Mouse (Mus musculus) neural tube, embryonic 11.5 days (tissue): ENCODE results near the gene Gcnt2. TPM values are rescaled to one million over a fixed set of nuclear protein-coding genes. Genes with fewer than 3 reads are reported as not detected.

Experiments used
- ATAC-seq: fragments of 200-750 bp; cut with Nextera tagmentation; 2 replicates; pipeline ENCODE4 v1.8.0; 2017; ENCODE audit warnings: moderate number of reproducible peaks, mild to moderate bottlenecking, moderate TSS enrichment, moderate library complexity; ENCODE audit not compliant: insufficient read depth, low FRiP score, low TSS enrichment
- DNase-seq: peaks from one replicate; pipeline ENCODE4 v3.0.0-alpha.2; 2015; ENCODE audit warnings: low spot score
- H3K27ac ChIP-seq: fragments of 300-500 bp; sonication (generic); 2 replicates; pipeline ENCODE4 v1.5.1; 2014; ENCODE audit warnings: low read depth, mild to moderate bottlenecking, low read length
- H3K27me3 ChIP-seq: fragments of 300-500 bp; sonication (generic); 2 replicates; pipeline ENCODE4 v1.6.1; 2014; ENCODE audit warnings: mild to moderate bottlenecking, low read length, mixed read lengths; ENCODE audit not compliant: control insufficient read depth, insufficient read depth
- H3K36me3 ChIP-seq: fragments of 300-500 bp; sonication (generic); 2 replicates; pipeline ENCODE4 v1.6.1; 2014; ENCODE audit warnings: mild to moderate bottlenecking, low read length, moderate library complexity, mixed read lengths; ENCODE audit not compliant: control insufficient read depth, insufficient read depth
- H3K4me1 ChIP-seq: fragments of 300-500 bp; sonication (generic); 2 replicates; pipeline ENCODE4 v1.6.1; 2014; ENCODE audit warnings: low read length, mixed read lengths; ENCODE audit not compliant: control insufficient read depth, insufficient read depth
- H3K4me2 ChIP-seq: fragments of 300-500 bp; sonication (generic); 2 replicates; pipeline ENCODE4 v1.6.1; 2014; ENCODE audit warnings: low read depth, mild to moderate bottlenecking, moderate library complexity
- H3K4me3 ChIP-seq: fragments of 300-500 bp; sonication (generic); 2 replicates; pipeline ENCODE4 v1.5.1; 2014; ENCODE audit warnings: low read depth, low read length
- H3K9ac ChIP-seq: fragments of 300-500 bp; sonication (generic); 2 replicates; pipeline ENCODE4 v1.6.1; 2014; ENCODE audit warnings: mild to moderate bottlenecking, low read length
- H3K9me3 ChIP-seq: fragments of 300-500 bp; sonication (generic); 2 replicates; pipeline ENCODE4 v1.6.1; 2016; ENCODE audit warnings: low read length; ENCODE audit not compliant: control insufficient read depth
- WGBS: fragments of 180-500 bp; shearing (Covaris S2); extraction: QIAGEN DNeasy Blood & Tissue Kit; methylation state at CpG from one replicate; pipeline ENCODE4 v1.1.7; 2014; 5-methylcytosine and 5-hydroxymethylcytosine counted together
- polyA plus RNA-seq: library from polyadenylated mRNA; unstranded; fragments of >200 nt; fragmentation: Nextera tagmentation; extraction: Ambion mirVana; gene quantifications from 2 replicates; pipeline ENCODE4 v1.2.1, GENCODE M21; 2014

The Gcnt2 gene
- polyA plus RNA-seq, 1 experiment from 2014 or later = 6.9 TPM

DNA sequence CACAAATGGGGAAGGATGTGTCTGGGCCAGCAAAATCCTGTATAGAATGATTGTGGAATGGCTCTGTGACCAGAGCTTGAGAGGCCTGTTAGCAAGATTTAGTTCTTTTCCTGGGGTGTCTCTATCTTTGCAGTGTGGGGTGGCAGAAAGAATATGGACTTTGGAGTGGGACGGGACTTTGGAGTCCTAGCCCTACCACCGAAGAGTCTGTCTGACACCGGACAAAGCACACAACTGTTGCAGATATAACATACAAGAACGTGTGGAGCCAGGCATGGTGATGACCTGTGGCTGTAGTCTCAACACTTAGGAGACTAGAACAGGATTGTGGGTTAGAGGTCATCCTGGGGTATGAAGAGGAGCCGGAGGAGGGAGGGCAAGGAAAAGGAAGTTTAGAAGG is 73.0 kb downstream of the Gcnt2 start:
- ATAC-seq (no peak), DNase-seq (no peak)
- H3K9ac ChIP-seq = no peak overlapping the region
- H3K27ac ChIP-seq = no peak overlapping the region
- H3K9me3 ChIP-seq = no peaks in the 10 kb centered on the region
- H3K27me3 ChIP-seq = no peaks in the 10 kb centered on the region
- no peak overlapping the region for H3K4me2 ChIP-seq
- H3K4me3 ChIP-seq = no peak overlapping the region
- WGBS = 83% methylated on average over 5 of the region's 5 CpGs
- no peaks in the 10 kb centered on the region for H3K36me3 ChIP-seq
- peaks cover 2% of the 10 kb centered on the region; the same call in 1 of the 2 replicates for H3K4me1 ChIP-seq

DNA sequence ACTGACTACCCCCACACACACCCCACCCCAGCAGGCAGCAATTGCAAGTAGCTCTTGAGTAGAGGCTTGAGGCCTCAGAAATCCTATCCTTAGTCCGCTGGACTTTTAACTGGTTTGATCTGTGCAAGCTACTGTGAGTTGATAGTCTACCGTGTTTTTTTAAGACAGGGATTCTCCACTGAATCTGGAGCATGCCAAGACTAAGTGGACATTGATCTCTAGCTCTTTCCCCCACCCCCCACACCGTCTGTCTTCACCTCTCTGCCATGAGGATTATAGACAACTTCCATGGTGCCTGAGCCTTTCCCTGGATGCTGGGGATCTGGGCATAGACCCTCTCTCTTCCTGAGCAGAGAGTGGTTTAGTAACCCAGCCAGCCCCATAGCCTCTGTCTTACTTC is 74.8 kb downstream of the Gcnt2 start:
- H3K4me1 ChIP-seq = peaks cover 4% of the 10 kb centered on the region; the same call in 1 of the 2 replicates
- no peak overlapping the region for H3K4me2 ChIP-seq
- H3K4me3 ChIP-seq = no peak overlapping the region
- no peaks in the 10 kb centered on the region for H3K27me3 ChIP-seq
- DNase-seq = no peak
- H3K36me3 ChIP-seq = no peaks in the 10 kb centered on the region
- no peak overlapping the region for H3K9ac ChIP-seq
- no peaks in the 10 kb centered on the region for H3K9me3 ChIP-seq
- no peak for ATAC-seq
- 83% methylated on average over 3 of the region's 3 CpGs for WGBS
- H3K27ac ChIP-seq = no peak overlapping the region

DNA sequence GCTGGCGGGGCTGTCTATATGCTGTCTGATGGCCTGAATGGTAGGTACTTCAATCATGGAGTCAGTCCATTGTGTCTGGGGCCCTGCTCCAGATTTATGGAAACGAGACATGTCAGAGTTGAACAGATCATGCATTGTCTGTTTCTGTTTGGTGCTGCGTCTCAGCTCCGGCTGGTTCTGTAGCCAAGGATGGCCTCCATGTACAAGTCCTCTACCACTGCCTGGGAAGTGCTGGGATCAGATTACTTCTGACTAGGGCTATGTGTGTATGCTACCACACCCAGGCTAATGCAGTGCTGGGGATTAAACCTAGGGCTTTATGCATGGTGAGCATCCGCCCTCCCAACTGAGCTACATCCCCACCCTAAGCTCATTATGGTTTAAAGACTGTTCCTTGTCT is 78.0 kb downstream of the Gcnt2 start:
- Histone ChIP-seq H3K9ac (no peak overlapping the region), H3K9me3 (no peaks in the 10 kb centered on the region), H3K27ac (peak overlapping the region; percentile 46; the same call in 1 of the 2 replicates), H3K4me2 (no peak overlapping the region), H3K27me3 (no peaks in the 10 kb centered on the region), H3K4me1 (peaks cover 4% of the 10 kb centered on the region; the same call in 1 of the 2 replicates), H3K4me3 (no peak overlapping the region), H3K36me3 (no peaks in the 10 kb centered on the region)
- 53% methylated on average over 5 of the region's 5 CpGs for WGBS
- ATAC-seq (no peak; the same call in 1 of the 2 replicates), DNase-seq (peak; percentile 30)

DNA sequence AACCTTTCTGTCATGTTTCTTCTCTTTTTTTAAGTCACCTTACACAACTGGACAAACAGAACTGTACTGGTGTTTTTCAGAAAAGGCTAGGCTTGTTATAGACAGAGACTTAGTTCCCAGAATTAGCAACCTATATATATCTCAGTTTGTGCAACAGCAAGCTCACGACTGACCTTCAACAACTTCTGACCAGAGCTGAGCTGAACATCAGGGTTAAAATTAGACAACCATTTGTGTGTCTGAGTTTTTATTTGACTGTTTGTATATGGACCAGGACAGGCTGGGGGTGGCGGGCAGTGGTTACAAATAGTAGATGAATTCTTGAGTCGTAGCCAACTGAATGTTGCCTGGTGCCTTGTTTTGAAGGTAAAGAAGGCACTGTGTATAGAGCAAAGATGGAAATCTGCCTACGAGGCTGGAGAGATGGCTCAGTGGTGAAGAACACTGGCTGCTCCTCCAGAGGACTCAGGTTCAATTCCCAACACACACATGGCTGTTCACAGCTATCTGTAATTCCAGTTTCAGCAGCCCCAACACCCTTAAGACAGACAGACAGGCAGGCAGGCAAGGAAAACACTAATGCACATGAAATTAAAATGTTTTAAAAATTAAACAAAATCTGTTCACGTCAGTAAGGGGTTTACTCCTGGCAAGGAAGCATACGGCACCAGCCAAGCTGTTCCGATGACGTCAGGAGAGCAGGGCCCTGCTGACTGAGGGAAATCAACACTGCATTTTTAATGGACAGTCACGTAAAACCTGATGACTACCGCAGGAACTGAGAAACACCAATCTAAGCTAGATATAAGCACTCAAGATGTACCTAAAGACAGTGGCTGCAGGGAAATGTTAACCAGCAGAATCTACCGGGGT is 79.2 kb downstream of the Gcnt2 start:
- no peak overlapping the region for H3K4me3 ChIP-seq
- H3K36me3 ChIP-seq = no peaks in the 10 kb centered on the region
- ATAC-seq (no peak), DNase-seq (no peak)
- H3K9ac ChIP-seq = no peak overlapping the region
- H3K27ac ChIP-seq = no peak overlapping the region
- peaks cover 4% of the 10 kb centered on the region; the same call in 1 of the 2 replicates for H3K4me1 ChIP-seq
- no peak overlapping the region for H3K4me2 ChIP-seq
- H3K9me3 ChIP-seq = no peaks in the 10 kb centered on the region
- H3K27me3 ChIP-seq = no peaks in the 10 kb centered on the region
- WGBS = 89% methylated on average over 11 of the region's 11 CpGs

DNA sequence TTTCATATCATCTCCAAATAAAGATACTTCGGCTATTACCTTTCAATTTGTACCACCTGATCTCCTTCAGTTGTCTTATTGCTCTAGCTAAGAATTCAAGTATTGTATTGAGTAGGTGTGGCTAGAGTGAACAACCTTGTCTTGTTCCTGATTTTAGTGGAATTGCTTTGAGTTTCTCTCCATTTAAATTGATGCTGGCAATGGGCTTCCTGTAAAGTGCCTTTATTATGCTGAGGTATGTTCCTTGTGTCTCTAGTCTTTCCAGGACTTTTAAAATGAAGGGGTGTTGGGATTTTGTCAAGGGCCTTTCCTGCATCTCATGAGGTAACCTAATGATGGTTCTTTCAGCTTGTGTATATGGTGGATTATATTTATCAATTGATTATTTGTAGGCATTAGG is 83.5 kb downstream of the Gcnt2 start:
- H3K27ac ChIP-seq = no peak overlapping the region
- DNase-seq (no peak), ATAC-seq (no peak)
- no peaks in the 10 kb centered on the region for H3K27me3 ChIP-seq
- no peaks in the 10 kb centered on the region for H3K36me3 ChIP-seq
- peaks cover 3% of the 10 kb centered on the region; the same call in 1 of the 2 replicates for H3K4me1 ChIP-seq
- H3K9me3 ChIP-seq = no peaks in the 10 kb centered on the region
- H3K9ac ChIP-seq = no peak overlapping the region
- 92% methylated on average over 1 of the region's 1 CpGs for WGBS
- H3K4me2 ChIP-seq = no peak overlapping the region
- no peak overlapping the region for H3K4me3 ChIP-seq

DNA sequence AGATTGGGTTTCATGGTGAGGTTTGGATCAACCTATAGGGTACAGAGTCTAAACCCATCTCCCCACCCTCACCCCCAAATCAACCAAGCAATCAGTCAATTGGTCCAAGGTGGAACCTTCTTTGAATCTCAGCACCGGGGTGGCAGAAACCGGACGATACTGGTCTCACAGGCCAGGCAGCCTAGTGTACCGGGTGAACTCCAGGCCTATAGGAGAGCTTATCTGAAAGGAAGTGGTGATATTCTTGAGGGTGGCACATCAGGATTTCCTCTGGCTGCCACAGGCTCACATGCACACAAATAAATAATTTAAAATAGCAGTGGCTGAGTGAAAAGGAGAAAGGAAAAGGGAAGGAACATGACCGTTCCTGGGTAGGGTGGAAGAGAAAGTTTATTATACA is 84.4 kb downstream of the Gcnt2 start:
- Histone ChIP-seq H3K4me2 (no peak overlapping the region), H3K9ac (no peak overlapping the region), H3K27me3 (no peaks in the 10 kb centered on the region), H3K36me3 (no peaks in the 10 kb centered on the region), H3K4me3 (no peak overlapping the region), H3K27ac (no peak overlapping the region), H3K9me3 (no peaks in the 10 kb centered on the region), H3K4me1 (peaks cover 3% of the 10 kb centered on the region; the same call in 1 of the 2 replicates)
- no peak for ATAC-seq
- WGBS = 64% methylated on average over 5 of the region's 5 CpGs
- no peak for DNase-seq

DNA sequence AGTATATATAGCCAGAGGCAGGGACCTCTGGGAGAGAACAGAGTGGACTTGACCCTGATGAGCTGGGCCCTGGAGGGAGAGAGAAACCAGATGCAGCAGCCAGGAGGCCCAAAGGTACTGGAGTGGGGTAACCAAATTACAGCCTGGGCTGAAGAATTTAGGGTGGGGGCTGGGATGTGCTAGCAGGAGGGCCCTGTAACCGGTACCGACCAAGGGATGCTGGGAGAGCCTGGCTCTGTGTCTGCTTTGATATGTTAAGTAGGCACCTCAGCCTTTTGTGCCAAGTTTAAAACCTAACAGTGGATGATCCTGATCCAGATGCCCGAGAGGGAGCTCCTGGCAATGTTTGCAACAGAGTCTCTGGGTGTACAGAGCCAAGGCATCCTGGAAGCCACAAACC is 84.8 kb downstream of the Gcnt2 start:
- no peak overlapping the region for H3K27ac ChIP-seq
- ATAC-seq = no peak
- H3K36me3 ChIP-seq = no peaks in the 10 kb centered on the region
- H3K27me3 ChIP-seq = no peaks in the 10 kb centered on the region
- no peak overlapping the region for H3K9ac ChIP-seq
- H3K4me3 ChIP-seq = no peak overlapping the region
- DNase-seq = no peak
- WGBS = 19% methylated on average over 3 of the region's 3 CpGs
- H3K4me2 ChIP-seq = no peak overlapping the region
- peaks cover 3% of the 10 kb centered on the region; the same call in 1 of the 2 replicates for H3K4me1 ChIP-seq
- H3K9me3 ChIP-seq = no peaks in the 10 kb centered on the region

DNA sequence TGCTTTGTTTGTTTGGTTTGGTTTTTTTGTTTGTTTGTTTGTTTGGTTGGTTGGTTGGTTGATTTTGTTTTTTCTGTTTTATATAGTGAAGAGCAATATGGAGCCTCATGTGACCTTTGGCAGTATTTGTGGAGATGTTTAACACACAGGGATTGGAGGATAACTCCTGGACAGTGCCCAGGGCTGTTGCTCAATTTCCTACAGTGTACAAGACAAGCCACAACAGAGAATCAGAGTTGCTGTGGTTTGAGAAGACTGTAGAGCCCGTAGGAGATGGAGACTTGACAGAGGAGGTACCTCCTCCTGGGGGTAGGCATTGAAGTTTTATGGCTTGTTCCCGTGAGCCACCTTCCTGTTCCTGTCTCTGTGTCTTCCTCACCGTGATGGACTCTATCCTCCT is 87.0 kb downstream of the Gcnt2 start:
- Histone ChIP-seq H3K4me1 (peaks cover 3% of the 10 kb centered on the region; the same call in 1 of the 2 replicates), H3K27me3 (no peaks in the 10 kb centered on the region), H3K36me3 (no peaks in the 10 kb centered on the region), H3K27ac (no peak overlapping the region), H3K9me3 (no peaks in the 10 kb centered on the region), H3K4me3 (no peak overlapping the region), H3K9ac (no peak overlapping the region), H3K4me2 (no peak overlapping the region)
- DNase-seq (no peak), ATAC-seq (no peak)
- 73% methylated on average over 3 of the region's 3 CpGs for WGBS
